Mouse (Mus musculus) liver, postnatal 0 days (tissue): ENCODE data around the gene Fam120b.

Experiments used
- CTCF ChIP-seq: sonication (generic); IDR thresholded peaks from 2 replicates; pipeline ENCODE4 v1.5.1; 2016; ENCODE audit warnings: antibody characterized with exemption, low read depth
- EP300 ChIP-seq: IDR thresholded peaks from 2 replicates; pipeline ENCODE4 v1.6.1; 2016; ENCODE audit warnings: antibody characterized with exemption, low read depth, mild to moderate bottlenecking

DNA sequence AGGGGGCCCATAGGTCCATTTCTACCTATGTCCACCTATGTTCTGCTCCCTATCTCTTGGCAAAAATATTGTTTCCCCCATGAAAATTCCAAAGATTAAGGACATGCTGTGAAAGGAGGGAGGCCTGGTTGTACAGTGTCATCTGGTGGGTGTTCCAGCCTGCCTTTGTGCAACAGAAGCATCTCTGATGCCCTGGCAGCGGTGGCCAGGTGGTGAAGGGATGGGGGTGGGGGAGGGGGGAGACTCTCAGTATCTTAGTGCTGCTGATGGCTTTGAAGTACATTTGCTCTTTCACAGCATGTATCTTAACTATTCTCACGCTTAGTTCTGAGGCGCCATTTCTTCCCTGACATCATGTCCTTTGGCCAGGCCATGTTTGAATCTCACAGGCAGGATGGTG, 49.4 kb downstream of the Fam120b start:
- TF ChIP-seq EP300: no peak
- no peak for TF ChIP-seq CTCF
